Mouse (Mus musculus): ENCODE results near the gene Gm49630. TPM values are rescaled to one million over a fixed set of nuclear protein-coding genes. Genes with fewer than 3 reads are reported as not detected.
A peak's percentile ranks its signal among the peaks of the same experiment; 100 is the strongest.
"Not testable (repeated sequence)": the region's sequence is repeated elsewhere in the genome, so short reads cannot be mapped to it uniquely, and the experiment has no call there.

Gene Gm49630
- polyA plus RNA-seq, 1 experiment from 2014 or later, result not detected

DNA sequence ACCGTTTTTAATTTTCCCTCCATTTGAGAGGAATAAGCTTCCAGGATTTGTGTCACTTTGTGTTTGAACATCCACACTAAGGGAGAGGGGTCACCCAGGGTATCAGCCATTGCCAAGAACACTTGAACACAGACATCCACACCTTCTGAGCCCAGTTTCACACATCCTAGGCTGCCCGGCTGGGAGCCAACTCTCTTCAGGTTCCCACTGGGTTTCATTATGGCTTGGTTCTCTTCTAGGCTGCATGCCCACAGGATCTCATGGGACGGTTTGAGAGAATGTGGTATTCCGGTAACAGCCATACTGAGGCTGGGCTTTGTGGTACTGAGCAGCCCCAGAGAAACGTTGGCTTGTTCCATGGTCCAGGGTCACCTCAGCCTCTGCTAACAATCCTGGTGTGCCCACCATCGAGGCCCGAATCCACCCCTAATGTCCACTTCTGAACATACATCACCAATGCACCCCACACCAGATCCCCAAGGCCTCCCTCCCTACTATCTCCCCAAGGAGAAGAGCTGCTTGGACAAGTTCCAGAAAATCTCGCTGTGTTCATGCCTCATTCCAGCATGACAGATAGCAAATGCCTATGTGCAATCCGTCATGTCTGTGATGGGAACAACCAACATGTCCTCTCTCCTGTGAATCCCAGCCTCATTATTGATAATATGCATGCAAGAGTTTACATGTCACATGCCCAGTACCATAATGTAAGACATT lies 10.9 kb downstream of the Gm49630 start:
- not testable (repeated sequence) for H3K4me3 ChIP-seq (replicated peaks); H3K27me3 ChIP-seq; H3K9me3 ChIP-seq (replicated peaks); H3K4me1 ChIP-seq; H3K4me2 ChIP-seq; ATAC-seq (replicated peaks; ENCODE audit: low FRiP score); H3K36me3 ChIP-seq; H3K9ac ChIP-seq; H3K27ac ChIP-seq
- WGBS, result 87% methylated on average over 9 of the region's 9 CpGs

DNA sequence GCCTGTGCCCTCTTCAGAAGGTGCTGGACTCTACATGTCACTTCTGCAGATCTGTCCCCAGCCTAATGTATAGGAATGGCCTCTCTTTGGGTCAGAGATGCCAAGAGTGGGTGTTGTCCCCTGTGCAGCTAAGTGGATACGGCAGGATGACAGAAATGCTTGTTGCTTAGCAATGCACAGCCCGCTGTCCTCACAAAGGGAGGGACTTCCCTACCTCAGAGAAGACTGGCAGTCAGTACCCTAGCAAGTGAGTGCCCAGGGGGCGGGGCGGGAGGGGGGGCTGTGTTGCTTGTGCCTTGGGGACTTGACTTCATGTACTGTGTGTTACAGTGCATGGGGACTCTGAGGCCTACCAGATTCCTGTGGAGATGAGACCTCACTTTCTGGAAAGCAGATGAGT lies 12.0 kb downstream of the Gm49630 start:
- not testable (repeated sequence) for H3K4me3 ChIP-seq (replicated peaks); H3K36me3 ChIP-seq; H3K4me2 ChIP-seq; ATAC-seq (replicated peaks; ENCODE audit: low FRiP score); H3K4me1 ChIP-seq; H3K27ac ChIP-seq; H3K9me3 ChIP-seq (replicated peaks); H3K27me3 ChIP-seq; H3K9ac ChIP-seq
- 80% methylated on average over 4 of the region's 4 CpGs for WGBS

DNA sequence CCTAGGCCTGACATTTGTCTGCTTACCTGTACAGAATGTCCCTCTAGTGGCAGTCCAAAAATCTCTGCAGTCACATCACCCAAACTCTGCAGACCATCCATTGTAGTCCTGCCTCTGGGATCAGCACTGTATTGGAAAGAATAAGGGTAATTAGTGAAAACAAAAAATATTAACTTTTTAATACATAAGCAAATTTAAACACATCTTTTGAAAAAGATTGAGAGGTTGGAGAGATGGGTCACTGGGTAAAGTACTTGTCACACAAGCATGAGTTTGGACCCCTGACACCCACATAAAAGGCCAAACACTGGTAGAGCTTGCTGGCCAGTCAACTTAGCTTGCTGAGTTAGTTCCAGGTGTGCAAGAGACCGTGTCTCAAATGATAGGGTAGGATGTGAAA lies 19.2 kb downstream of the Gm49630 start, which contains the start of gene Ttll2:
Gene Ttll2, minus strand, starts transcription at position 101 of the 400 bp plus-strand sequence.
- ATAC-seq (replicated peaks; ENCODE audit: low FRiP score); H3K4me3 ChIP-seq (replicated peaks); H3K9me3 ChIP-seq (replicated peaks); H3K27ac ChIP-seq; H3K9ac ChIP-seq; H3K4me1 ChIP-seq; H3K27me3 ChIP-seq; H3K36me3 ChIP-seq; H3K4me2 ChIP-seq: not testable (repeated sequence)
- WGBS, result 89% methylated on average over 1 of the region's 1 CpGs

DNA sequence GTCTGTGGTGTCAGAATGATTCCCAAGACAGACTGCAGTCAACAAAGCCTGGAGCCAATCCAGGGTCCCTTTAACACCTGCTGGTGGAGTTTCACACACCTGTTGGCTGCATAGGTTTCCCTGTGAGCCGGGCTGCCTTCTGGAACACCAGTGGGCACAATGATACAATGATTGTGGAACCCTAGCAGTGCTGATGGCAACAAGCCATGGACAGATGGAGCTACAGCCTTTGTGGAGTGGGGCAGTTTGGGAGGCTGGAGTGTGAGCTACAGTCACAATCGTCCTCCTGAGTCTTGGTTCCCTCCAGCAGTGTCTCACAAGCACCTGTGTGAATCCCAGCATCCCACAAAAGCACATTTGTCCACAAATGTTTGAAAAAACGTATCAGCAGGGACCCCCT lies 23.0 kb downstream of the Gm49630 start:
- WGBS, result 67% methylated on average over 2 of the region's 3 CpGs
- not testable (repeated sequence) for H3K27ac ChIP-seq; H3K9me3 ChIP-seq (replicated peaks); H3K4me1 ChIP-seq; H3K9ac ChIP-seq; H3K4me2 ChIP-seq; ATAC-seq (replicated peaks; ENCODE audit: low FRiP score); H3K27me3 ChIP-seq; H3K4me3 ChIP-seq (replicated peaks); H3K36me3 ChIP-seq

DNA sequence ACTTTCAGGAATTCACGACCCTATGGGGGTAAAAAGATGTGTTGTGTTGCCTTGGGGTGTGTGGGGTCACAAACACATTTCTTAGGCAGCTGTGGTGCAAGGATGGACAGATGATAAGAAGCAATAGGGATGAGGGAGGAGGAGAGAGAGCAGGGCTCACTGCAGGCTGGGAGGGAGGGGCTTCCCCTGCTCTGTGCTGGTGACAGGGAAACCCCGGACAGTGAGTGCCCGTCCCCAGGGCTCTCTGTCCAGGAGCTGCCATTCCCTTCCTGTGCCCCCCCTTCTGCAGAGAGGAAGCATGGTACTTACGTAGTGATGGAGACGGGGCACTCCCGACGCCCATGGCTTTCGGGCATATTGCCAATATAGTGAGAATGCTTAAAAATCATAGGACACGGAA lies 34.4 kb downstream of the Gm49630 start:
- H3K27ac ChIP-seq; H3K9ac ChIP-seq; H3K27me3 ChIP-seq; H3K4me2 ChIP-seq; H3K9me3 ChIP-seq (replicated peaks); H3K4me3 ChIP-seq (replicated peaks); H3K4me1 ChIP-seq; ATAC-seq (replicated peaks; ENCODE audit: low FRiP score); H3K36me3 ChIP-seq: not testable (repeated sequence)
- 73% methylated on average over 7 of the region's 9 CpGs for whole genome bisulfite sequencing

DNA sequence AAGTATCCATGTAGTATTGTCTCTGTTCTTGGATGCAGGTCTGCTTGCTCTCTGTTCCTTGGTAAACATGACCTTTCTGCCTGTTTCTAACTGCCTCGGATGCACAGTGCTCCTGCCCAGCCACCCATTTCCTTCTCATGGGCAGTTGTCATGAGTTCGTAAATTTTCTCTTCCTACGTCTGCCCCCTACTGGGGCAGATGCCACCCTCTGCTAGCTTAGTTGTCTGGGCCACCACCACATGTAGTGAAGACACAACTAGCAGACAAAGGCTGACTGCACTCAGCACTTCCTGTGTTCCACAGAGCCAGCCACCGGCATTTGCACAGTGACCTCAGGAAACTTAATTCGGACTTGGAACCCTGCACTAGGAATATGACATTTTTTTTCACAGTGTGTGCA lies 39.0 kb downstream of the Gm49630 start:
- not testable (repeated sequence) for ATAC-seq (replicated peaks; ENCODE audit: low FRiP score); H3K9ac ChIP-seq; H3K36me3 ChIP-seq; H3K27me3 ChIP-seq; H3K4me3 ChIP-seq (replicated peaks); H3K27ac ChIP-seq; H3K4me2 ChIP-seq; H3K4me1 ChIP-seq; H3K9me3 ChIP-seq (replicated peaks)
- whole genome bisulfite sequencing, result 67% methylated on average over 3 of the region's 5 CpGs

DNA sequence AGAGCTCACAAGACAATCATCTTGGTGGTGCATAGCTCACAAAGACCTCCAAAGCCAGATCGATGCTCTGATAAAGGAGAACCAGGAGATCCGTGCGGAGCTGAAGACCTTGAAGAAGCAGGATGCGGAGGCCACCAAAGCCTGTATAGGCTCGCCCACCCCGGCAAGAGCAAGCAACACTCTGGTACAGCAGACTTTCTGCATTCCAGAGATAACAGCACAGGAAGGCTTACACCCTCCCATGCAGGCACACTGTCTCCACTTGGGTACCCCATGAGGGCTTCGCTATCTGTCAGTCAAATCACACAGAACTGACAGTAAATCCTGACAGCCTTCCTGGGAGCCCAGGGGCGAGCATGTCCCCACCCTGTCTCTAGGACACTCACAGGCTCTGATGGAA lies 45.4 kb downstream of the Gm49630 start:
- H3K27me3 ChIP-seq; ATAC-seq (replicated peaks; ENCODE audit: low FRiP score); H3K9ac ChIP-seq; H3K4me3 ChIP-seq (replicated peaks); H3K4me1 ChIP-seq; H3K27ac ChIP-seq; H3K9me3 ChIP-seq (replicated peaks); H3K4me2 ChIP-seq; H3K36me3 ChIP-seq: not testable (repeated sequence)
- 78% methylated on average over 6 of the region's 8 CpGs for WGBS

DNA sequence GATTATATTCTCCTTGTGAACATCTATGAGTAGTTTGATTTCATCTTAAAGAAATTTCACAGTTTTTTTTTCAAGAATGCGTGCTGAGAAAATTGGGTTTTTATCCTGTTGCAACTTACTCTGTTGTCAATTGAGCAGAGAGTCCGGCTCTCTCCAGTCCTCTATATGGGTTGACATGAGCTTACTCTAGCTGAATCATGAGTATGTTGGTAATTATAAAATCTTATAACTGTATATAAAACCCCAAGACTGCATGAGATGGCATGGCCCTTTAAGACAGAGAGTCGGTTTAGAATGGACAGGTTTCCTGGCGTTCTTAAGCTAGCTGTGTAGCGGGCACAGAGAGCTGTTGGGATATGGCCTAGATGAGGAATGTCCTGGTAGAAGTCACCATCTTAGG lies 47.4 kb downstream of the Gm49630 start, which contains the start of gene Tcp10a:
Gene Tcp10a, plus strand, starts transcription at position 301 of the 400 bp plus-strand sequence.
- WGBS, result 93% methylated on average over 4 of the region's 5 CpGs
- not testable (repeated sequence) for H3K27me3 ChIP-seq; H3K9me3 ChIP-seq (replicated peaks); ATAC-seq (replicated peaks; ENCODE audit: low FRiP score); H3K9ac ChIP-seq; H3K4me3 ChIP-seq (replicated peaks); H3K27ac ChIP-seq; H3K4me1 ChIP-seq; H3K36me3 ChIP-seq; H3K4me2 ChIP-seq

DNA sequence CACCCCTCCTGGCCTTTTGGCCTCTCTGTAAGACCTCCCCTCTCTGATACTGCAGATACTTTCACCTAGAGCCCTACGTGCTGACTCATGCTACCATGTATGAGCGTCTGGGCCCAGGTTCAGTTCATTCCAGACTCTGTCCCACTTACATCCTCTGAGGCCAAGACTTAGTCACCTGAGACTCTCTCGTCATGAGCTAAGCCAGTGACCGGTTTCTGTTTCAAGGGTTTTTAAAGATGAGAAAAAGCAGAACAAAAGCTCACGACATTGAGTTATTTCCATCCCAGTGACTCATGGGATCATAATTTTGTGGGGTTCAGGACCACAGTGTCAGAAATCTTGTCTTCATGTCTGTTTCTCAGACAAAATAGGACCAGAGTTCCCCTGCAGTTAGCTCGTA lies 52.0 kb downstream of the Gm49630 start:
- 89% methylated on average over 6 of the region's 6 CpGs for WGBS
- H3K4me3 ChIP-seq (replicated peaks); H3K36me3 ChIP-seq; H3K4me2 ChIP-seq; H3K9ac ChIP-seq; H3K27ac ChIP-seq; H3K4me1 ChIP-seq; H3K9me3 ChIP-seq (replicated peaks); ATAC-seq (replicated peaks; ENCODE audit: low FRiP score); H3K27me3 ChIP-seq: not testable (repeated sequence)

DNA sequence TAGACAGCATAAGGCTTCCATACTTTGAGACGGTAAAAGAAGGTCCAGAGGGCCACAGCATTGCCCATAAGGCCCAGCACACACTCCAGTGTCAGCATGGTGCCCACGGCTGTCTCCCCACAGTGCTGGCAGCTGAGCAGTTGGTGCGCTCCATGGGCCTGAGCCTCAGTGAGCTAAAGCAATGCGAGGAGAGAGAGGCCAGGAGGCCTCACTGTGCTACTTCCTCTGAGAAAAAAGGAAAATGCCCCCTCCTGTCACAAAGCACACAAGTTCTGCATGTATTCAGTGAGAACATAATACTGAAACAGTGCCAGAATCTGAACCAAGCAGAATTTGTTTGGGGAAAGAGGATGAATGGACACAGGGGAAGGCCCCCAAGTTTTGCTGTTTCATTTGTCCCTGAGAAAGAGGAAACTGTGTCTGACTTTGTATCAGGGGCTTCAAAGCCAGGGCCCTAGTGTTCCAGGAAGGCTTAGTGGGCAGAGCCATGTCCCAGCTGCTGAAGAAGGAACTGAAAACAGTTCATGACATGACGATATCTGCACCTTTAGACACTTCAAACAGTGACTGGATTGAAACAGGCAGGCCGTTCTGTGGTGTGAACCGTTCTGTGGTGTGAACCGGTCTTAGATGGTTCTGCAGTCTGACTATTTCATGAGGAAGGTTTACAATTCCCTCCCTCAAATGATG lies 55.9 kb downstream of the Gm49630 start:
- ATAC-seq (replicated peaks; ENCODE audit: low FRiP score); H3K9me3 ChIP-seq (replicated peaks); H3K27me3 ChIP-seq; H3K4me1 ChIP-seq; H3K27ac ChIP-seq; H3K4me2 ChIP-seq; H3K9ac ChIP-seq; H3K4me3 ChIP-seq (replicated peaks); H3K36me3 ChIP-seq: not testable (repeated sequence)
- 79% methylated on average over 8 of the region's 8 CpGs for WGBS

DNA sequence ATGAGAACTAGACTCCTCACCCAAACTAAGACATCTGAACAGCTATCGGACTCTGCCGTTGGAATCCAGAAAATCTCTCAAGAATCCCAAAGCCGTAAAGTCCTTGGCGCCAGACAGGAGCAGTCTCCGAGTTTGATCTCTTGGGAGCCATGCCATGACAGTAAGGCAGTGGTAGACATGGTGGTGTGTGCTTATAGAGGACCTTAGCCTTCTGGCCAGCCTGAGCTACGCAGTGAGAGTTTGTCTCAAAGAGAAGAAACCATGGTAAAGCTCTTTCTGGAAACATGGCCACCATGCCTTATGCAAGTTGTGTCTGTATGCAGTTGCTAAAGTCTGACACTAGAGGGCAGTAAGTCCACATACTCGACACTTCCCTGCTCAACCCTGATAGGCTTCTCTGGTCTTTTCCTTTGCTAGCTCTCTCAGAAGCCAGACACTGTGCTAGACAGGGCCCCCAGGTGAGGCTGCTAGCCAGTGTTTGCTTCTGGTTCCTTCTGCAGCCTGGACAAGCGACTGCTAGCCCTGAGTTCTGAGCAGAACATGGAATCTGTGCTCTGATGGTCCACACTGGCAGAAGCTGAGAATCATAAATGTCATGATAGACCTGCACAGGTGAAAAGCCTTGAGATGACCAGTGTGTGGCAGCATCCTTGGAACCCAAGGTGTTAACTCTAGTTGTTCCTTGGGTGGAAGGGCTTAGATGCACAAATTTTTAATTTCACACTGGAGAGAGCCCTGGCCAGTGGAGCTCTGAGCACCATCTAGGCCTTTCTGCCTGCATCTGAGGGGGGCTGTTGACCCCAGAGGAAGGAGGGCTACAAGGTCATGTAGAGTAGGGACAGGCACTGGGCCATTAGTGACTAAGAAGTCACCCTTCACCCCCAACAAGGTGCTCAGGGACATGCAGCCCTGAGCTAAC lies 65.2 kb downstream of the Gm49630 start:
- not testable (repeated sequence) for H3K4me3 ChIP-seq (replicated peaks); H3K9me3 ChIP-seq (replicated peaks); H3K27ac ChIP-seq; H3K9ac ChIP-seq; H3K27me3 ChIP-seq; H3K36me3 ChIP-seq; H3K4me1 ChIP-seq; H3K4me2 ChIP-seq
- peak; percentile 83 for ATAC-seq (replicated peaks; ENCODE audit: low FRiP score)
- 54% methylated on average over 8 of the region's 8 CpGs for WGBS

Measured in kidney, embryonic 15.5 days (tissue).